Mouse (Mus musculus): ENCODE data around the gene Foxred2.

DNA sequence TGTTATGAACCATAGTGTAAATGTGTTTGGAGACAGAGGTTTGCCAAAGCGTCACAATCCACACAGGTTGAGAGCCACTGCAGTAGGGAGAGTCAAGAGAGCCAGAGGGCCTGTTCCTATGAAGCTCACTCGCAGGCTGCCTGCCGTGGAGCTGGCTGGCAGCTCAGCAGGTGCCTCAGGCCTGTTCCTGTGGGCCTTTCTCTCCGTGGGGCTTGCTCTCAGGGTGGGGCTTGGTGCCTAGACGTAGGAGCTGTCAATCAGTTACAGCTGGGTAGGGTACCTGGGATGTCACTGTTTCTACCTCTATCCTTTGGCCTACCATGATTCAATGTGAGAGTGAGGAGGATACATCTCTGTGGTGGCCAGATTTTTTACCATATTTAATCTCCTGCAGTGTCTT, 21.6 kb downstream of the Foxred2 start:
- TF ChIP-seq CTCF (IDR thresholded peaks at IDR 0.05; ENCODE audit: extremely low read depth, insufficient read depth, low read length) (no peak), POLR2A (IDR thresholded peaks at IDR 0.05; ENCODE audit: extremely low read depth, insufficient read depth, low read length) (no peak)
